Mouse (Mus musculus): ENCODE results near the gene Lin37.

DNA sequence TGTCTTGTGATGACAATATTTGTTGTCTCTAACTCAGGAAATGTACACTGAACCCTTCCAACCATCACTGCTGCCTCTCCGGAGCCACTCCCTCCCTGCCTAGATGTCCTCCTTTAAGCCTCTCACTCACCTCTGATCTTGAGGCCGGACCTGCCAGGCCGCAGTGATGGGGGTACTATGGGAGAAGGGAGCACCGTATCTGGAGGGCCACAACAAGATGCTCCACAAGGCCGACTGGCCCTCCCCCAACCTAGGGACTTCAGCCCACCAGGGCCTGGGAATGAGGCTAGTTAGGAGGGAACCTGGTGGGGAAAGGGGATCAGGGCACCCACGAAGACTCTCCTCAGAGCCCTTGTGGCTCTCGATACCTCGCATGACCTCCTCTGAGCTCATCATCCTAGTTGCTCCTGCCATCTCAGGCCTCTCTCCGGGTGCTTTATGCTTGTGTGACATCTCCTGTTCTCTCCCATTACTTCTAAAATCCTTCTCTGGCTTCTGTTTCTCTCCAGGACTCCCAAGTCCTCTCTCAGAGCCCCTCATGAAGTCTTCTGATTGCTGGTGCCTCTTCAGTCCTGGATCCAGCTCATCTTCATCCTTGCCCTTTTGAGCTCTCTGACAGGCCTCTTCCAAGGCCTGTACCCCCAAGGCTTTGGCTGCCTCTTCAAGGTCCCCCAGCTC is 31.4 kb upstream of the Lin37 start:
- 0 out of 2 replicates have a peak, but pooled peaks have one; percentile 17 for TF ChIP-seq POLR2A (IDR thresholded peaks at IDR 0.05; ENCODE audit: low read depth, low read length)
- no peak for TF ChIP-seq CTCF (conservative IDR thresholded peaks at IDR 0.05 in 1 of 2, IDR thresholded peaks at IDR 0.05 in 1 of 2; ENCODE audit: low read depth in 2 of 2, low read length in 2 of 2)
- TF ChIP-seq EP300 (IDR thresholded peaks at IDR 0.05; ENCODE audit: low read length): no peak
- TF ChIP-seq MAFK (IDR thresholded peaks at IDR 0.05; ENCODE audit: insufficient replicate concordance, low read length): no peak
- TF ChIP-seq KAT2A (IDR thresholded peaks at IDR 0.05; ENCODE audit: insufficient replicate concordance, low read length): no peak
- no peak for TF ChIP-seq NELFE (IDR thresholded peaks at IDR 0.05; ENCODE audit: low read depth, low read length)
- TF ChIP-seq E2F4 (IDR thresholded peaks at IDR 0.05; ENCODE audit: insufficient replicate concordance, low read depth, low read length): no peak
- TF ChIP-seq RAD21 (IDR thresholded peaks at IDR 0.05; ENCODE audit: low read depth, low read length): no peak
- TF ChIP-seq MAX (IDR thresholded peaks at IDR 0.05; ENCODE audit: low read length): no peak
- TF ChIP-seq TCF12 (IDR thresholded peaks at IDR 0.05; ENCODE audit: low read depth, low read length): no peak
- no peak for TF ChIP-seq PAX5 (IDR thresholded peaks at IDR 0.05; ENCODE audit: low read length)
- TF ChIP-seq MEF2A (IDR thresholded peaks at IDR 0.05; ENCODE audit: borderline replicate concordance, low read depth, low read length): no peak

Measured in CH12.LX (cell line).